Mouse (Mus musculus) CD8-positive naive resting alpha-beta T cell, adult 2 months (primary cell): Measurements from ENCODE around the gene Svs4.
"Not testable (repeated sequence)": the region's sequence is repeated elsewhere in the genome, so short reads cannot be mapped to it uniquely, and the experiment has no call there.

Experiments used
- DNase-seq, 2 experiments: peaks; one replicate each; pipeline ENCODE4 v3.0.0; 2022; ENCODE audit warnings: low read depth in 2 of 2, low spot score in 2 of 2

Gene Svs4

GRCm38 (mm10) chr2:164278359-164278758, at the start of gene Svs4:
TSS of gene Svs4 (minus strand) at chr2:164278459.
- no peak for DNase-seq

GRCm38 (mm10) chr2:164320983-164321382, 42.7 kb upstream of the Svs4 start:
- no peak for DNase-seq

GRCm38 (mm10) chr2:164316451-164316850, 38.2 kb upstream of the Svs4 start, which contains the start of gene Svs6:
TSS of gene Svs6 (plus strand) at chr2:164316751.
- DNase-seq = not testable (repeated sequence)

GRCm38 (mm10) chr2:164315460-164315859, 37.2 kb upstream of the Svs4 start:
- not testable (repeated sequence) for DNase-seq

- DNase-seq = no peak
These were observed 34.3 kb upstream of the Svs4 start for GRCm38 (mm10) chr2:164312599-164312998.

GRCm38 (mm10) chr2:164288968-164289367, 10.7 kb upstream of the Svs4 start, which contains the start of gene Svs3a:
TSS of gene Svs3a (plus strand) at chr2:164289268.
- not testable (repeated sequence) for DNase-seq

- DNase-seq = not testable (repeated sequence)
These were observed 21.7 kb downstream of the Svs4 start, which contains the start of gene Svs3b for GRCm38 (mm10) chr2:164256540-164256939. TSS of gene Svs3b (minus strand) at chr2:164256640.

- DNase-seq = no peak
These were observed 39.9 kb downstream of the Svs4 start, which contains the start of gene Svs2 for GRCm38 (mm10) chr2:164238366-164238765. TSS of gene Svs2 (minus strand) at chr2:164238466.

- no peak for DNase-seq
These were observed 45.6 kb downstream of the Svs4 start for GRCm38 (mm10) chr2:164232671-164233070.

GRCm38 (mm10) chr2:164228361-164229070, 49.7 kb downstream of the Svs4 start:
- DNase-seq = no peak
